Mouse (Mus musculus): ENCODE data around the gene Nkx1-1. TPM values are rescaled to one million over a fixed set of nuclear protein-coding genes. Genes with fewer than 3 reads are reported as not detected.

Nkx1-1 gene
- polyA plus RNA-seq (2012; rRNA removed): not detected in 2 replicates

DNA sequence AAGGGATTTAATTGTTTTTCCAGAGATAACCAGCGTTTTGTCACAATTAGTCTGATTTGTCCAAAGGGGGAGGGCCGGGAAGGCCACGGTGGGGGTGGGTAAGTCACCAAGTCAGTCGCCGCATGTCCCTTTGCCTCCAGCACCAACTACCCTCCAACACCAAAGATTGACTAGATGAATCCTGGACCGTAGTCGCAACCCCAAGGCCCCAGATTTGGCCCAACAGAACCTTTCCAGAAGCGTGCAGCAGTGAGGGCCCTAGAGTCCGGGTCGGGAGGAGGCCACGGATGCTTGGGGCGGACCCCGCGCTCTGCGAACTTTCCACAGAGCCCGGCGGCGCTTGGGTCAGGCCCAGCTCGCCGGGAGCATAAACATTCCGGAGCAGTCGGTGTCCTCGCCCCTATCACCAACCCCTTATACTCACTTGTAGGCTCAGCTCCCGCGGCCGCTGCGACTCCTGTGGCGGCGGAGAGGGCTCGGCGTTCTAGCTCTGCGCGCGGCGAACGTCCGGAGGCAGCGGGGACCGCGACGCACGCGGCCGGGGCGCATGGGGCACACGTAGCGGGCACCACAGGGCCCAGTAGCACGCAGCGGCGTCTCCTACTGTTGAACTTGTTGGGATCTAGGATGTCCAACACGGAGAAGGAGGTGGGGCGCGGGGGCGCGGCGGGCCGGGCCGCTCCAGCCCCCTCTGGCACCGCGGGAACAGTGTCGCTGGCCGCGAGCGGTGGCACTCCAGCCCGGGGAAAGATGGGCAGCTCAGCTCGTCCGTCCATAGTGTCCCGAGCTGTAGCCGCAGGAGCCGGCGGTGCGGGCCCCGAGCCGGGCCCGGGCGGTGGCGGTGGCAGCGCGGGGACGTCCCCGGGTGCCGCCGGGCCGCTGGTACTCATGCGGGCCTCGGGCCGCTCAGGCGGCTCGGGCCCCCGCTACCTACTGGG lies at the start of gene Nkx1-1:
Nkx1-1 (minus strand) TSS at position 776 of the 938 bp plus-strand sequence.
- peaks cover 5% of the 10 kb centered on the region for H3K27me3 ChIP-seq (replicated peaks; ENCODE audit: control insufficient read depth, insufficient read depth, low read length)
- H3K4me3 ChIP-seq (ENCODE audit: insufficient read depth, low read depth, low read length): no peak within 1 kb of the TSS
- no peak within 1 kb of the TSS for H3K27ac ChIP-seq (ENCODE audit: insufficient read depth, low read depth, low read length)
- DNase-seq: no peak
- 2% methylated on average over 89 of the region's 90 CpGs for WGBS
- no peaks in the 10 kb centered on the region for H3K4me1 ChIP-seq (ENCODE audit: control insufficient read depth, insufficient read depth, low read length)
- TF ChIP-seq CTCF (conservative IDR thresholded peaks at IDR 0.05; ENCODE audit: insufficient read depth, insufficient read length, low read depth, low read length) (no peak), POLR2A (IDR thresholded peaks at IDR 0.05; ENCODE audit: low read depth, low read length) (no peak)
- H3K36me3 ChIP-seq (ENCODE audit: control insufficient read depth, insufficient read depth, low read length): no peaks in the 10 kb centered on the region

DNA sequence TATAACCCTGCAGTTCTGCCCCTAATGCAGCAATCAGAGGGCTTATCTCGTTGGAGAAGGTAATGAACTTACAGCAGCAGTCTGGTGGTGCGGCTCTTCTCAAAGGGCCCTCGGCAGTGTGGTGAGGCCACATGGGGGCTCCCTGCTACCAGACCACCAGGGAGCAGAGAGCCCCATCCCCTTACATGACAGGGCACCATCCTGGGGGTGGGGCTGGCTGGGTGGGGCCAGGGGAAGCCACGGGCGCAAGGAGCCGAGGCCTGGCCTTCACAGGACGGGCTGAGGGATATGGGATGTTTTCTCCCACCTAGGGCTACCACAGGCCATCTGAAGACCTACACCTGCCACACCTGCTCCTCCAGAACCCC lies 47.5 kb upstream of the Nkx1-1 start:
- Histone ChIP-seq H3K4me1 (ENCODE audit: control insufficient read depth, insufficient read depth, low read length) (no peaks in the 10 kb centered on the region), H3K27me3 (replicated peaks; ENCODE audit: control insufficient read depth, insufficient read depth, low read length) (no peaks in the 10 kb centered on the region), H3K4me3 (ENCODE audit: insufficient read depth, low read depth, low read length) (no peak overlapping the region), H3K36me3 (ENCODE audit: control insufficient read depth, insufficient read depth, low read length) (no peaks in the 10 kb centered on the region), H3K27ac (ENCODE audit: insufficient read depth, low read depth, low read length) (no peak overlapping the region)
- TF ChIP-seq CTCF (conservative IDR thresholded peaks at IDR 0.05; ENCODE audit: insufficient read depth, insufficient read length, low read depth, low read length): no peak
- TF ChIP-seq POLR2A (IDR thresholded peaks at IDR 0.05; ENCODE audit: low read depth, low read length): no peak
- DNase-seq: no peak
- WGBS: 20% methylated on average over 7 of the region's 7 CpGs

DNA sequence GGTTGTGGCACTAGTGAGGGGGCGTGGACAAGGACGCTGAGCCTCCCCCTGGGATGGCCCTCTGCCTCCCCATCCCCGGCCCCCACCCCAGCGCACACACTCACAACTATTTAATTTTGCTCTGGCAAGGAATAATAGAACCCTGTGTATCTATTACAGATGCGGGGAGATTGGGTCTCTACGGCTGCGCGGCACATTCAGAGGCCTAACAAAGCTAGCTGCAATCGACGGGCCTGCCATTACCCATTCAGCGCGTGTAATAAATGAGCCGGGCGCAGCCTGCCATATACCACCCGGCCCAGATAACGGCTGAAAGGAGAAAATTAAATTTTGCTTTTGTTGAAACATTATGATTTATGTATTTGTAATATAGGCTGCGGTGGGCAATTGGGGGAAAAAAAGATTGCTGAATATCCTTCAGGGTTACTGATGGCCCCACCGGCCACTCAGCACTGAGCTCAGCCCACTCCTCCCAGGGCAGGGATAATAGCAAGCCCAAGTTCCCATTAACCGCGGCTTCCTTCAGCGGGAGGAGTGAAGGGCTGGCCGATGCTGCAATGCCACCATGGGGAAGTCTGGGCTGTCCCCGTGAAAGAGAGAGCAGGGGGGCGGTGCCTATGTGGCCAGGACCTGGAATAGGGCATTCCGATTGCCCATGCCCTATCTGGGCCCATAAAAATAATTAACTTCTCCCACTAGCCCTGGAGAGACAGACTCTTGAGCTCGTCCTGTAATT lies 47.0 kb upstream of the Nkx1-1 start:
- no peak overlapping the region for H3K4me3 ChIP-seq (ENCODE audit: insufficient read depth, low read depth, low read length)
- 40% methylated on average over 26 of the region's 26 CpGs for WGBS
- H3K27me3 ChIP-seq (replicated peaks; ENCODE audit: control insufficient read depth, insufficient read depth, low read length): no peaks in the 10 kb centered on the region
- TF ChIP-seq CTCF (conservative IDR thresholded peaks at IDR 0.05; ENCODE audit: insufficient read depth, insufficient read length, low read depth, low read length) (no peak), POLR2A (IDR thresholded peaks at IDR 0.05; ENCODE audit: low read depth, low read length) (no peak)
- DNase-seq: no peak
- H3K36me3 ChIP-seq (ENCODE audit: control insufficient read depth, insufficient read depth, low read length): no peaks in the 10 kb centered on the region
- no peak overlapping the region for H3K27ac ChIP-seq (ENCODE audit: insufficient read depth, low read depth, low read length)
- no peaks in the 10 kb centered on the region for H3K4me1 ChIP-seq (ENCODE audit: control insufficient read depth, insufficient read depth, low read length)

DNA sequence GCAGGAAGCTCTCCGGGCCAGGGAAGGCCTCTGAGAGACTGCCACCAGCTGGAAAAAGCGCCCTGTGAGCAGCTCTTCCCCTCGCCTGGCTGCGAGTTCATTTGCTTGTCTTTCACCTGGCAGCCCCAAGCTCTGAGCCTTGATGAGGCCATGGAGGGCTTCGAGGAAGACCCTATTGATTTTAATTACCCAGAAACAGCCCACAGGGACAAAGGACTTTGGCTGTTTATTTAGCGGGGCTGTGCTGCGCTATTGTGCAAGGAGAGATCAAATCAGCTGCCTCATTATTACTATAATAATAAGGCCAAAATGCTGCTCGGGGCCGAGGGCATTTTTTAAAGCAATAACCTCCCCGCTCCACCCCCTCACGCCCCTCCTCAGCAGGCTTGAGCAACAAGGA lies 31.7 kb upstream of the Nkx1-1 start:
- Histone ChIP-seq H3K4me3 (ENCODE audit: insufficient read depth, low read depth, low read length) (no peak overlapping the region), H3K27me3 (replicated peaks; ENCODE audit: control insufficient read depth, insufficient read depth, low read length) (no peaks in the 10 kb centered on the region), H3K4me1 (ENCODE audit: control insufficient read depth, insufficient read depth, low read length) (no peaks in the 10 kb centered on the region), H3K36me3 (ENCODE audit: control insufficient read depth, insufficient read depth, low read length) (no peaks in the 10 kb centered on the region), H3K27ac (ENCODE audit: insufficient read depth, low read depth, low read length) (no peak overlapping the region)
- 44% methylated on average over 11 of the region's 11 CpGs for WGBS
- no peak for DNase-seq
- no peak for TF ChIP-seq POLR2A (IDR thresholded peaks at IDR 0.05; ENCODE audit: low read depth, low read length)
- TF ChIP-seq CTCF (conservative IDR thresholded peaks at IDR 0.05; ENCODE audit: insufficient read depth, insufficient read length, low read depth, low read length): no peak

DNA sequence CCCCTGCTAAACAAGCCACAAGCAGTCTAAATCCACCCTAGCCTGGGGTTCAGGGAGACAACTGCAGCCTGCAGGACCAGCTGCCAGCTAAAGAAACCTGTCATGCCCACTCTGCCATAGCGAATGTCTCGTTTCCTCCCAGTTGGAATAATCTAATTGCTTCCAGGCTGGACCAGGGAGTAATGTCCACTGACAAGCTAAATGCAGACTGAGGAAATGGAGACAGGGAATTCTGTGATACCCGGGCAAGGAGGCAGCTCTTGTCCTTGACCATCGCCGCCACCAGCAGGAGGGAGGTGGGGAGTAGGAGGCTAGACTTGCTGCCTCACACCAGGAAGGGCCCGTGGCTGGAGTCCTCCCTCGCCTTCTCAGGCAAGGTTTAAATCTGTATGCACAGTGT lies 30.6 kb upstream of the Nkx1-1 start:
- WGBS: 42% methylated on average over 7 of the region's 7 CpGs
- DNase-seq: no peak
- no peaks in the 10 kb centered on the region for H3K4me1 ChIP-seq (ENCODE audit: control insufficient read depth, insufficient read depth, low read length)
- H3K27me3 ChIP-seq (replicated peaks; ENCODE audit: control insufficient read depth, insufficient read depth, low read length): no peaks in the 10 kb centered on the region
- no peaks in the 10 kb centered on the region for H3K36me3 ChIP-seq (ENCODE audit: control insufficient read depth, insufficient read depth, low read length)
- H3K27ac ChIP-seq (ENCODE audit: insufficient read depth, low read depth, low read length): no peak overlapping the region
- no peak overlapping the region for H3K4me3 ChIP-seq (ENCODE audit: insufficient read depth, low read depth, low read length)
- no peak for TF ChIP-seq CTCF (conservative IDR thresholded peaks at IDR 0.05; ENCODE audit: insufficient read depth, insufficient read length, low read depth, low read length)
- no peak for TF ChIP-seq POLR2A (IDR thresholded peaks at IDR 0.05; ENCODE audit: low read depth, low read length)

DNA sequence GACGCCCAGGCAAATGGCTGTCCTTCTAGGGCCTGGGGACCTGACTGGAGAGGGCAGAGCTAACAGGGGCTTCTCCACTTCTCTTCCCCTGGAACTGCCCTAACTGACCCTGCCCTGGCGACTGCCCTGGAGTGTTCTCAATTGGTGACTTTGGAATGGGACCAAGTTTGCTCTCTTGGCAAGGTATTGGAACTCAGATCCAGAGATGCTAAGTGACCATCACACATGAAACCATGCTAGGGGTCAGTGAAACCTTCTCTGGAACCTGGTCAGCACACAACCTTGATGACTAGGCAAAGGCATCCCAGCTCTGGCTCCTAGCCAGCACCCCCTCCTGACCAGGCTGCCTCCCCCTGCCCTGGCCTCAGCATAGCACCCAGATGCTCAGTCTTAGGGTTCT lies 25.3 kb upstream of the Nkx1-1 start:
- Histone ChIP-seq H3K4me1 (ENCODE audit: control insufficient read depth, insufficient read depth, low read length) (no peaks in the 10 kb centered on the region), H3K4me3 (ENCODE audit: insufficient read depth, low read depth, low read length) (no peak overlapping the region), H3K27me3 (replicated peaks; ENCODE audit: control insufficient read depth, insufficient read depth, low read length) (no peaks in the 10 kb centered on the region), H3K27ac (ENCODE audit: insufficient read depth, low read depth, low read length) (no peak overlapping the region), H3K36me3 (ENCODE audit: control insufficient read depth, insufficient read depth, low read length) (no peaks in the 10 kb centered on the region)
- DNase-seq: no peak
- 68% methylated on average over 2 of the region's 2 CpGs for WGBS
- TF ChIP-seq POLR2A (IDR thresholded peaks at IDR 0.05; ENCODE audit: low read depth, low read length): no peak
- TF ChIP-seq CTCF (conservative IDR thresholded peaks at IDR 0.05; ENCODE audit: insufficient read depth, insufficient read length, low read depth, low read length): no peak

DNA sequence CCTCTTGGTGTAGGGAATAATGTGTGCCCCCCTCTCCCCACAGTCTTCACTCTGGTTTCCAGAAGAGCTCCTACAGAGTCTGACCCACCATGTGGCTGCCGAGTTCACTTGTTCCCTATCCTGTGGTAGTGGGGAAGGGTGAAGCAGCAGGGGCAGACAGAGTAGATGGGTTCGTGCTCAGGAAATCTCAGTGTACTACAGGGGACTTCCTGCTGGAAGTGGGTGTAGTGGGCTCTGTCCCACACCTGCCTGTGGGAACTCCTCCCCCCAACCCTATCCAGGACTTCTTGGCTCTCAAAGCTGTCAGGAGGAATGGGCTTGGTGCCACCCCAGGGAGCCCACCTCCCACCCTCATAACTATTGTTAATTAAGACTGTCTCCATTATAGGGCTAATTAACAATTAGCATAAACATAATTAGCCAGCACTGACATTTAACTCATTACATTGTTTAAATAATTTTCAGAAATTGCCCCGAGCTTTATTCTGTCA lies 24.4 kb upstream of the Nkx1-1 start:
- no peak overlapping the region for H3K4me3 ChIP-seq (ENCODE audit: insufficient read depth, low read depth, low read length)
- no peaks in the 10 kb centered on the region for H3K4me1 ChIP-seq (ENCODE audit: control insufficient read depth, insufficient read depth, low read length)
- WGBS: 69% methylated on average over 3 of the region's 3 CpGs
- TF ChIP-seq POLR2A (IDR thresholded peaks at IDR 0.05; ENCODE audit: low read depth, low read length): no peak
- TF ChIP-seq CTCF (conservative IDR thresholded peaks at IDR 0.05; ENCODE audit: insufficient read depth, insufficient read length, low read depth, low read length): no peak
- H3K27me3 ChIP-seq (replicated peaks; ENCODE audit: control insufficient read depth, insufficient read depth, low read length): no peaks in the 10 kb centered on the region
- DNase-seq: no peak
- H3K36me3 ChIP-seq (ENCODE audit: control insufficient read depth, insufficient read depth, low read length): no peaks in the 10 kb centered on the region
- H3K27ac ChIP-seq (ENCODE audit: insufficient read depth, low read depth, low read length): no peak overlapping the region

All from kidney, adult 2 months (tissue).